Mouse (Mus musculus) kidney, adult 2 months (tissue): ENCODE data around the gene Ly86. TPM values are rescaled to one million over a fixed set of nuclear protein-coding genes. Genes with fewer than 3 reads are reported as not detected.

Source experiments
- DNase-seq: peaks from one replicate; pipeline ENCODE4 v3.0.0; 2021
- H3K27ac ChIP-seq: fragments of 200-500 bp; 2 replicates; pipeline ENCODE4 v1.5.1; 2012; ENCODE audit warnings: low read depth, low read length, control low read depth, inconsistent platforms; ENCODE audit not compliant: insufficient read depth
- H3K27me3 ChIP-seq: fragments of 200-500 bp; replicated peaks from 2 replicates; pipeline ENCODE4 v1.6.1; 2012; ENCODE audit warnings: mild to moderate bottlenecking, moderate library complexity, low read length, inconsistent platforms; ENCODE audit not compliant: control insufficient read depth, insufficient read depth
- H3K36me3 ChIP-seq: fragments of 200-500 bp; 2 replicates; pipeline ENCODE4 v1.6.1; 2012; ENCODE audit warnings: mild to moderate bottlenecking, moderate library complexity, low read length, inconsistent platforms; ENCODE audit not compliant: control insufficient read depth, insufficient read depth
- H3K4me1 ChIP-seq: fragments of 200-500 bp; 2 replicates; pipeline ENCODE4 v1.6.1; 2011; ENCODE audit warnings: low read length; ENCODE audit not compliant: control insufficient read depth, insufficient read depth
- H3K4me3 ChIP-seq: fragments of 200-500 bp; 2 replicates; pipeline ENCODE4 v1.5.1; 2011; ENCODE audit warnings: mild to moderate bottlenecking, low read depth, low read length, control low read depth; ENCODE audit not compliant: insufficient read depth
- CTCF ChIP-seq: fragments of 200-500 bp; conservative IDR thresholded peaks from 2 replicates; pipeline ENCODE4 v1.5.1; 2011; ENCODE audit warnings: low read depth, mild to moderate bottlenecking, control low read depth, low read length, moderate library complexity, mixed read lengths; ENCODE audit not compliant: insufficient read depth, insufficient read length
- POLR2A ChIP-seq: fragments of 200-500 bp; IDR thresholded peaks from one replicate; pipeline ENCODE4 v1.6.1; 2011; ENCODE audit warnings: low read depth, low read length, control low read depth
- WGBS: fragments of 180-500 bp; shearing (Covaris S2); methylation state at CpG from one replicate; pipeline ENCODE4 v1.1.7; 2018; 5-methylcytosine and 5-hydroxymethylcytosine counted together
- polyA plus RNA-seq: library from polyadenylated mRNA; depleted of rRNA; stranded (reverse); fragments of >200 nt; gene quantifications from 2 replicates; pipeline ENCODE4 v1.2.3, GENCODE M21; 2012

Ly86 gene
- polyA plus RNA-seq, 1 experiment, result 8.4 TPM

DNA sequence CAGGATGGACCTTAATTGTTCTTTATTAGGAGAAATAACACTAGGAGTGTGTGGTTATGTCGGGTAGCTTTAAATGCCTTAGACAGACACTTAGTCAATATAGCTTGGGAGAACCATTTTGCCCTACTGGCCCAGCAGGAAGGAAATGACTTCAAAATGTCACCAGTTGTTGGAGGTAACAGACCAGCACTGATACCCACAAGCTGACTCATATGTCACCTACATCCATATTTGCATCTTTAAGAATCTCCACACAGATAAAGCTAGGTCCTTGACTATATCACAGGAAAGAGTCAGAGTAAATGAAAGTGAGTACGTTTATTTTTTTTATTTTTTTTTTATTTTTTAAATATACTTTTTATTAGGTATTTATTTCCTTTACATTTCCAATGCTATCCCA, 58.7 kb downstream of the Ly86 start:
- Histone ChIP-seq H3K27ac (no peak overlapping the region), H3K4me1 (no peaks in the 10 kb centered on the region), H3K4me3 (no peak overlapping the region), H3K27me3 (no peaks in the 10 kb centered on the region), H3K36me3 (no peaks in the 10 kb centered on the region)
- WGBS, result 80% methylated on average over 2 of the region's 2 CpGs
- DNase-seq, result no peak
- TF ChIP-seq CTCF (no peak), POLR2A (no peak)

DNA sequence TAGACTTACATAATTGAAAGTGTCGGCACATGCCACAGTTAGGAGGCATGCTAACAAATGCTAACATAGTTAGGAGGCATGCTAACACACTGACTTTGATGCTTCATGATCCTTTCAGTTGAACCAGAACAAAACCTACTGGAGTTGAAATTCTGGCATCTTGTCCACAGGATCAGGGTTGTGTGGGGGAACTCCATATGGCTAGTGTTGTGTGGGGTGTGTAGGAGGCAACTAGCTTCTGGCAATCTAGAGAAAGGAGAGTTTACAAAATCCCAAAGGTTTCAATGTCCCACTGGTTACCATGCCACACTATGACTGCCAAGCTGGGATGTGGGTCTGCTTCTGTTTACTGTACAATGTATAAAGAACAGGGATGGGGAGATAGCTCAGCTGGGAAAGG, 70.7 kb downstream of the Ly86 start:
- Histone ChIP-seq H3K4me1 (no peaks in the 10 kb centered on the region), H3K27me3 (no peaks in the 10 kb centered on the region), H3K36me3 (no peaks in the 10 kb centered on the region), H3K27ac (no peak overlapping the region), H3K4me3 (no peak overlapping the region)
- DNase-seq, result no peak
- TF ChIP-seq POLR2A (no peak), CTCF (no peak)
- 97% methylated on average over 1 of the region's 1 CpGs for WGBS

DNA sequence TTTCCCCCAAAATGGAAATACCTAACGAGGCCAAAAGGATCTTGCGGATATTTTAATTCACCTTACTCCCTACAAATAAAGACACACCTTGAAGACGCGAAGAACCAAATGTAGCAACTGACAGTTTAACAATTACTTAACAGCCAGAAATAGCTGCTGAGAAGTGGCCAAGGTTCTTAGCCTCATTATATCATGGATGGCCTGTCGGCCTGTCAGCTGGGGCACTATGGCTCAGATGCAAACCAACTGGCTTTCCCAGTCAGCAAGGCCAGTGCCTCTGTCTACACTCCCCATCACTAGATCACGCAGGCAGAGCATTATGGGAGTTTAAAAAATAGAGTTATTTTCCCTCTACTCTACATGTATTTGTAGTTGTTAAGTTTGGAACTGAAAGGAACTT, 78.4 kb downstream of the Ly86 start:
- H3K27ac ChIP-seq, result no peak overlapping the region
- no peaks in the 10 kb centered on the region for H3K27me3 ChIP-seq
- no peak overlapping the region for H3K4me3 ChIP-seq
- no peak for TF ChIP-seq POLR2A
- TF ChIP-seq CTCF, result no peak
- no peaks in the 10 kb centered on the region for H3K36me3 ChIP-seq
- no peak for DNase-seq
- H3K4me1 ChIP-seq, result peaks cover 3% of the 10 kb centered on the region; the same call in 1 of the 2 replicates
- WGBS, result 87% methylated on average over 6 of the region's 6 CpGs

DNA sequence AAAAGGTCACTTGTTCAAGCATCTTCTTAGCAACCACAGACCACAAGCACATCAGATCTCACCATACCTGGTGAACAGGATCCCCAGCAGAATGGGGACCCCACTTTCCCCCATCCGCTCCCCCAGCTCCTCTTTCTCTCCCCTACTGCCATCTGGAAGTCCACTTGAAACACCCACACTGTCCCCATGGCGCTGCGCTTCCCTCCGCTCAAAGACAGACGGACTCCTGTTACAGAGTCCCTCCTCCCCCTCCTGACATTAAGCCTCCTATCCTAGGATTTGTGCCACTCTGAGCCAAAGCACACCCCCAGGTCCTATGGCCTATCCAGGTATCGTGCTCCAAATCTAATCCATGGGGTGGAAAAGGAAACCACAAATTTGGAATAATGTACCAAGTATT, 79.9 kb downstream of the Ly86 start:
- 99% methylated on average over 6 of the region's 6 CpGs for WGBS
- no peak for TF ChIP-seq POLR2A
- Histone ChIP-seq H3K27ac (no peak overlapping the region), H3K4me3 (no peak overlapping the region), H3K4me1 (peaks cover 3% of the 10 kb centered on the region; the same call in 1 of the 2 replicates), H3K36me3 (no peaks in the 10 kb centered on the region), H3K27me3 (no peaks in the 10 kb centered on the region)
- DNase-seq, result no peak

DNA sequence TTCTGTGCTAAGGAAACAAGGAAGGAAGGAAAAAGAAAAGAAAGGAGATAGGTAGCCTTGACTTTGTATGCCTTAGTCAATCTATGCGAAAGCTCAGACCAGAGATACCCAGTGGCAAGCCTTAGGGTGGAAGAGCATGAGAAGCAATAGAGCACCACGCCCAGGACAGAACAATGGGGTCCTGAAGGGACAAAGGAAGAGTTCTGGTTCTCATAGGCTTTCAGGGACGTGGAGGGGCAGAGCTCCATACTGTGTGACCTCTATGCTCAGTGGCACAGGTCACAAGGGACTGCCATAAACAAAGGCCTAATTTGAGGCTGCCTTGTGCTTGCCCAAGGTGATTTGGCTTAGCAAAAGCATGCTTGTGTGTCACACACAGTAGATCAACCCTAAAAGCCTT, 80.4 kb downstream of the Ly86 start:
- TF ChIP-seq CTCF (no peak), POLR2A (no peak)
- Histone ChIP-seq H3K27me3 (no peaks in the 10 kb centered on the region), H3K4me1 (peaks cover 3% of the 10 kb centered on the region; the same call in 1 of the 2 replicates), H3K36me3 (no peaks in the 10 kb centered on the region), H3K27ac (no peak overlapping the region), H3K4me3 (no peak overlapping the region)
- no peak for DNase-seq
- WGBS, result 87% methylated on average over 3 of the region's 3 CpGs

DNA sequence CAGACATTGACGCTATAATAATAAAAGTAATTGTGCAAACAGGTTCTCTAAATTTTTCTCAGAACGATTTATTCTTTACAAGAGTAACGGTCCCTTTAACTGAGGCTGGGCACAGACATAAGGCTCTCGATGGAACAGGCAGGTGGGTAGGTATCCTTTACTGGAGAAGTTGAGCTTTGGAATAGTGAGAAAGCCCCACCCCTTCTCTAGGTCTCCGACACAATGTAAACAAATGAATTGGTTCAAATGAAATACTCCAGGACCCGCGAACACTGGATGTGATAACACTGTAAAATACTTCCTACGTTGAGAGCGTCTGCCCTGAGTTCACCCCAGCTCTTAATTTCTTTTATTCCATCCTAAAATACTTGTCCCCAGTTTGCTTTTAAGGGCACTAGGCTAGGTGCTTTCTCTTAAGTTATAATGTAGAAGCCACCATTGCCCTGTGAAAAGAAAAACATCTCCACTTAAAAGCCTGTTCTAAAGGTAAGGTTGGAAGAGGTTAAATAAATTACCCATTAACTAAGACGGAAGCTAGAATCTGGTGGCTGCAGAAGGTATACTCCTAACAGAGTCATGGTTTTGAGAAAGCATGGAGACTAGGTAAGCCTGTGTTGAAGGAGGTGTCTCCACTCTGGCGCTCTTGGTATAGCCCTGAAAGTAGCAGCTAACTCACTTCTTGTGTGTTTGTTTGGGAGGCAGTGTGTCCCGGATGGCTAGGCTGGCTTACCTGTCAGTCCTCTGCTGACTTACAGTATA, 81.7 kb downstream of the Ly86 start:
- peak; percentile 63 for DNase-seq
- H3K4me3 ChIP-seq, result no peak overlapping the region
- TF ChIP-seq CTCF (no peak), POLR2A (no peak)
- H3K27ac ChIP-seq, result peak overlapping the region; percentile 71; the same call in 1 of the 2 replicates
- peaks cover 3% of the 10 kb centered on the region; the same call in 1 of the 2 replicates for H3K4me1 ChIP-seq
- 51% methylated on average over 12 of the region's 12 CpGs for WGBS
- no peaks in the 10 kb centered on the region for H3K36me3 ChIP-seq
- no peaks in the 10 kb centered on the region for H3K27me3 ChIP-seq

DNA sequence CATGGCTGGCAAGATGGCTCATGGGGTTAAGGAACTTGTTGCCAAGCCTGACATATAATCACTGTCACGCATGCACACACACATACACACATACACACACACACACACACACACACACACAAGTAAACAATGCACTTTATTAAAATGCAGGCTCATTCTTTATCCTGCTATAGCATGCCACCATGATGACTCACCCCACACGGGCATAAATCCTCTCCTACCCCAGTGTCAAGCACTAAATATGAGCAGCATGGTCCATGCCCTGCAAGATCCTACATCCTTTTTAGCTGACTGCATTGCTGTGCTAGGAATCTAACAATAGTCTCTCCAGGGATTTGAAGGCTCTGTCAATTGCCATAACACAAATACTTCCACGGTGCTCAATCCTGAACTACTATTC, 83.5 kb downstream of the Ly86 start:
- Histone ChIP-seq H3K4me1 (peaks cover 3% of the 10 kb centered on the region; the same call in 1 of the 2 replicates), H3K27ac (no peak overlapping the region), H3K36me3 (no peaks in the 10 kb centered on the region), H3K4me3 (no peak overlapping the region), H3K27me3 (no peaks in the 10 kb centered on the region)
- DNase-seq, result no peak
- 80% methylated on average over 3 of the region's 3 CpGs for WGBS
- no peak for TF ChIP-seq POLR2A
- TF ChIP-seq CTCF, result no peak
